Mouse (Mus musculus): ENCODE data around the gene Plcg2.

The Plcg2 gene

DNA sequence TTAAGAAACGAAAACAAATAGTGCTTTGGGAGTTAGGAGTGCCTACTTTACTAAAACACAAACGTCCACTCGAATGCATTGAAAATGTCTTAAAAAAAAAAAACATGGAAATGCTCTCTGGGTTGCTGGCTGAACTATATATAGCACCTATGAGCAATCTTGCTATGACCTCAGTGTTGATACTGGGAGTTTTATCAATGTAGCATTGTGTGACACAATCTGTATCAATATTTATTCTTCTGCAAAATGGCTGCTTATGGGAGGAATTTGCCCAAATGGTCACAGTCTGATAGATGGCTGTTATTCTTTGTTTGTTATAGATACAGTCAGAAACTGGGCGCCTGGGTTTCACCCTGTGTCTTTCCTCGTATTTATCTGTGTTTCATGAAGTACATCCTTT is 147.4 kb downstream of the Plcg2 start:
- no peak for DNase-seq

DNA sequence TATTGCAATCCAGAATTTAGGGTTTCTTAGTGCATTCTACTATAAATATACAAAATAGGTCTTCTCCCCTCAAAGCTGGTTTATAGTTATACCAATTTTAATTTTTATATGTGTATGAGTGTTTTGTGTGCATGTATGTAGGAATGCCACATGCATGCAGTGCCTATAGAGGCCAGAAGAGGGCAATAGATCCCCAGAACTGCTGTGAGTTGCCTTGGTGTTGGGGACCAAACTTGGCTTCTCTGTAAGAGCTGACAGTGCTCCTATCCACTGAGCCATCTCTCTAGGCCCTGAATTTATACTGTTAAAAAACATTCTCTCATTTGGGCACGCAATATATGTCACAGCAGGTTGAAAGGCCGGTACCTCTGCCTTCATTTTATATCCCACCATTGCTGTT is 147.9 kb downstream of the Plcg2 start:
- DNase-seq = peak; percentile 74 to 75

DNA sequence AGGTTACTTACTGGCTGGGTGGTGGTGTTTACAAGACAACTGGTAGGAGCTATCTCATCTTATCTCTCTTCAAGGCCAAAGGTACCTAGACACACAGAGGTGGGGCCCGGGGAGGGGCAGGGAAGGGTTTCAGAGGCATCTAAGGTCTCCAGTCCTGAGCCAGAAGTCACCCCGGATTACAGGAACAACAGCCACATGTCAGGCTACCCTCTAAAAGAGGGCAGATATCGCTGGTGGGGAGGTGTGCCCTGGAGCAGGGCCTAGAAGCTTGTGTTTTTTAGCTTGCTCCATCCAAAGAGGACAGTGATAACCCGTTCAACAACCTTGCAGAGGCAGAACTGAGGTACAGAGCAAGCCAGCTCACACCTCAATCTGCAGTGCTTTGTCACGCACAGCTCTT is 148.3 kb downstream of the Plcg2 start:
- DNase-seq = no peak

DNA sequence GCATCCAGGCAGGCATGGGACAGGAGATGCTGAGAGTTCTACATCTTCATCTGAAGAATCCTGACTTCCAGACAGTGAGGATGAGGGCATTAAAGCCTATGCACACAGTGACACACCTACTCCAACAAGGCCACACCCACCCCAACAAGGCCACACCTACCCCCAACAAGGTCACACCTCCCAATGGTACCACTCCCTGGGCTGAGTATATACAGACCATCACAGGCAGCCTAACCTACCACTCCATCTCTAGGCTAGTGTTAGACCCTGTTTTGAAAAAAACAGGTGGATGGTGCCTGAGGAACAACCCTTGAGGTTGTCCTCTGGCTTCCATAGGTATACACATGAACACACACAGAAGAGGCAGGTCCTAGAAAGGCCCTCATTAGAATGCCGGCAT is 154.2 kb downstream of the Plcg2 start:
- no peak for DNase-seq

DNA sequence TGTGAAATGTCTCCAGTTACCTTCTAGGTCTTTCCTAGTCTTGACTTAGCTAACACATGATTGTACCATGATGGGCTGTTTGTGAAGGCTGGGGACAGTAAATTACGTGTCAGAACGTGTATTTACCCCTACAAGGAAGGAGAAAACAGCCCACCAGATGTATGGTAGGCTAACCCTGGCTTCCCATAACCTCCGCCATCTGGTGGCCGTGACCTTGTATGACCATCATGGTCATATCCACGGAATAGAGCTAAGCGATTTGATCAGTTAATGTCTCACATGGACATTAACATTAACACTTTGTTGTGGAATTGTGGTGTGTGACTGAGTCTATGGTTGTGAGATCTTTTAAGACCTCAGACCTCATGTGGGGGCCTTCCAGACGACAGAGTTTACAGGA is 160.9 kb downstream of the Plcg2 start:
- peak; percentile 10 to 13 for DNase-seq

DNA sequence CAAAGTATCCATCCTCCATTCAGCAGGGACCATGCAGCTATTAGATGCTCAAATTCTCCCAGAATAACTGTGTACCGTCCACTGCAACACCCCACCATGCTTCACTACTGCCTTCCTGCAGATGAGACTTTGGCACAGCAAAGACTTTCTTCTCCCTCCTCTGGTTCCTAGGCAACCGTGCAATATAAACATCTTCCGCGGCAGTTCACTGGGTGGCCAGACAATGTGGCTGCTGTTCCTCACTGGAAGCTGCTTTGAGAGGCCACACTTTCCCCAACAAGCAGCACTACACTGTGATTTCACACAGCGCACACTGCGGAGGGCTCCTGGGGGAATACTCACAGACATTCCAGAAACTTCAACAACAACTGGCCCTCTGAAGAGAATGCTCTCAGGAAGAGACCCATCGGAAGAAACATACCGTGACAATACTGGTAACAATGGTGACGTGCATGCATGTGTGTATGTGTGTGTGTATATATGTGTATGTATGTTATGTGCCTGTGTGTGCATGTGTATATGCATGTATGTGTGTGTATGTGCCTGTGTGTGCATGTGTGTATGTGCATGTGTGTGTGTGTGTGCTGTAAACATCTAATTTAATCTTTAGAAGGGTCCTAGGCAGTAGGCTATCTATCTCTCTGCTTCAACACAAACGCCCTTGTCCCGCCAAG is 162.4 kb downstream of the Plcg2 start:
- DNase-seq = peak; percentile 21 to 39

DNA sequence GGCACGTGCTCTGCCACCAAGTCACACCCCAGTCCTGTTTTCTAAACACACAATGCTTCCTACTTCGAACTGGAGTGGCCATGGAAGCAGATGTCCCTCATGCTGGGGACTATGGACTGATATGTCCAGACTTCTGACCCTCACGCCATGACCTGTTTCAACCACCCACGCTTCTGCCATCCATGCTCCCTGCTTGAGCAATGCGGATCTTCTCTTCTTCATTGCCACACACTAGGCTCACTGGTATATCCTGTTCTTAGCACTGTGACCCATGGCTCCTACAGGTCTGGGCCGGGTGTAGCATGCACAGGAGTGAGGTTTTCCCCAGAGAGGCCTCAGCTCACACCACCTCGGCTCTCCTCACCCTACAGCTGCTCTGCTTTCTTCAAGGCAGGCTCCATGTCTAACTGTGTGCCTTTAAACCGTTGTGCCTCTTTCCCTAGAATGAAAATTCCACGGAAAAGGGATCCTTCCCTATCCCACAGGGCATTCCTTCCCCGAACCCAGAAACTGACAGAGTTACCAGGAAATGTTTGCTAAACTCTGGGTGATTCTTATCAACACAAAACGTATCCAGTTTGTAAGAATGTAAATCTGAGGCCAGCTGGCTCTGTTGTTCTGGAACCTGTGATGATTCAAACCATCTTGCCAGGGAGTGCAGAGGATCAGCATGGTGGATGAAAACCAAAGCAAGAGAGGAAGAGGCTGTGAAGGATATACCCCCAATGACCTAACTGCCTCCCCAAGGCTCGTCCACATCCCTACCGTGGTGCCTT is 169.4 kb downstream of the Plcg2 start:
- no peak for DNase-seq

DNA sequence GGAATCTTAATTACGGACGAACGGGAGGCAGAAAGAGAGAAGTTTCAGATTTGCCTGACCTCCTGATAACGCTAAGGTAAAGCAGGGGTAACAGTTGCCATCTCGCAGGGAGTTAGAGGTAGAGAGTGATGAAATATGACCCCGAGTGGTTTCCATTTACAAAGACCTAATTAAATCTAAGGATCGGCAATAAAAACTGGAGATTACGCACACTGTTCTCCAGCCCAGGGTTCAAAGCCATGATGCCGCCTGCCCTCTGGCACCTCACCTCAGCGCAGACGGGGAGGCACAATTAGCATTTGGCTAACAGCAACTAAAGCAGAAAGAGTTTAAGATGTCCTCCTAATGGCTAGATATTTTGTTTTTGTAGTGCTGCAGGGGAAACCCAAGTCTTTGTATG is 172.4 kb downstream of the Plcg2 start:
- DNase-seq = peak; percentile 10 to 14

DNA sequence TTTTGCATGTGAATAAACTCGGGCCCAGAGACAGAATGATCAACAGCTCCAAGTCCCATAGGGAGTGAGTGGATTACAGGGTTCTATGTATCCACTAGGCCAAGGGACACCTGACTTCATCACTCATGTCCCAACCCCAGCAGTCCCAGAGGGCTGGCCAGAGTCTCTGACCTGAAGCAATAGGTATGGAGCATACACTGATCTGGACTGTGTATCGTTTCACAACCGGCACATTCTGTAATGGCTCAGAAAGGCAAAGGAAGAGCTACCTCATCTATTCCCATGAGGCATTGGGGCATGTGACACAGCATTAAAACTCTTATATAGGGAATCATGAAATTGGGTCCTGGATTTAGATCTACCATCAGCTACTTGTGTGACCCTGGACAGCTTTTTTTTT is 174.5 kb downstream of the Plcg2 start:
- DNase-seq = no peak

DNA sequence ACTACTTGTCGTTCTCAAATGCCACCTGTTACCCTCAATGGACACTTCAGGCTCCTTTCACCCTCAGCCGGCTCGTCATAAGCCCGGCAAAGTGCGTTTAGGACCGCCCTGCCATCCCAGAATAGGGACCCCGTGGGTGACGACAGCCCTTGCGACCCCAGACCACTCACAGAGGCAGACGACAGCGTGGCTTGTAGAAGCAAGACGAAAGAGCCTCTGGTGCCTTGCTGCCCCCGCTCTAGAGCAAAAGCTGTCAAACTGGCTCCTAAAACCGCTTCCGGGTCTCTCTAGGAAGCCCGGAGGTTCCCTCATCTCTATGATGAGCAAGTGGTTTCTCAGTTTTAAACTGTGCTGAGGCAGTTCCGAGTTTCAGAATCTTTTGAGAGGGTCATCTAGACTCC is 175.3 kb downstream of the Plcg2 start, which contains the start of gene Sdr42e1:
Gene Sdr42e1 (minus strand): TSS at position 260 of the 401 bp plus-strand sequence.
- peak; percentile 65 to 73 for DNase-seq

DNA sequence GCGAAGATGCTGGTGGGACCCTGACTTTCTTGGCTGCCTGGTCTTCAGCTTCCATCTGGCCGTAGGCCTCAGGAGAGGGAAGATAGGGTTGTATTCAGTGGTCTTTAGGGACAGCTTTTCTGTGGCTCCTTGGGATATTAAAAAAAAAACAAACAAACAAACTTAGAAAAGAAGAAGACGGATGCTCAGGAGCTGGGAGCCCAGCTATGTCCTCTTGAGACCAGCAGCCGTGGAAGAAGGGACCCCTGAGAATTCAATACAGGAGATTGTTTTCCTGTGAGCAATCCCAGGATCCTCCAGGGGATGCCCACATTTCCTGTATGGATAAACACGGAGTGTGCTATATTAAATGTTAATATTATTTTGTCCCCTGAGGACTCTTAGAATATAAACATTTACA is 177.1 kb downstream of the Plcg2 start:
- no peak for DNase-seq

DNA sequence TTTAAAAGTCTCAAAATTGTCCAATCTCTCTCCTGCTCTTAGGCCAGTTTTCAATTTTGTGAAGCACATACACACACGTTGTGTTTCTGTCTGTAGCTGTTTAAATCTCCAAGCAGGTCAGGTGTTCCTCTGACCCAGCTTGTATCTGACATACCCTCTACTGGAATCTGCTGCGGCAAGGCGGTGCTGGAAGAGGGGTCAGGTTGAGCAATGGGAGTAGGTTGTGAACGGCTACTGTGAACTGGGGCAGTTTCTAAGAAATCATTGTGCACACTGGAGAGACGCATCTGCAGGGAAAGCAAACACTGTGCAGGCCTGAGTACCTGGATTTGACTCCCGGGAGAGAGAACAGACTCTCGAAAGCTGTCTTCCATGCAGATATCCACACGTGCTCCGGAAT is 178.4 kb downstream of the Plcg2 start:
- DNase-seq = no peak

DNA sequence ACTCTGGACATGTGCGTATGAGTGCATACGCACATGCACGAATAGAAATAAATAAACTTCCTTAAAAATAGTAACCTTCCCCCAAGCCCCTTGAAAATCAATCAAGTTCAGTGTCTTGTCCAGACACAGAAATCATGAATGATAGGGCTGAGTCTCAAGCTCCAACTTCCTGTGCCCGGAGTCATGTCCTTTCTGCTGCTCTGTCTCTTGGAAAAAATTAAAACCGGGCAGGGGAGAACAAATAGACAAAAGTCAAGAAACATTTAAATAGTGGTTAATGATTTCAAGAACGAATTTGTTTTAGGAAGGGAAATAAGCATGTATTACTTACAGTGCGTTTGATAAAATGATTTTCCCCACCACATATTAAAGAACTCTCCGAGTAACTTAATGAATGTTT is 178.9 kb downstream of the Plcg2 start:
- no peak for DNase-seq

DNA sequence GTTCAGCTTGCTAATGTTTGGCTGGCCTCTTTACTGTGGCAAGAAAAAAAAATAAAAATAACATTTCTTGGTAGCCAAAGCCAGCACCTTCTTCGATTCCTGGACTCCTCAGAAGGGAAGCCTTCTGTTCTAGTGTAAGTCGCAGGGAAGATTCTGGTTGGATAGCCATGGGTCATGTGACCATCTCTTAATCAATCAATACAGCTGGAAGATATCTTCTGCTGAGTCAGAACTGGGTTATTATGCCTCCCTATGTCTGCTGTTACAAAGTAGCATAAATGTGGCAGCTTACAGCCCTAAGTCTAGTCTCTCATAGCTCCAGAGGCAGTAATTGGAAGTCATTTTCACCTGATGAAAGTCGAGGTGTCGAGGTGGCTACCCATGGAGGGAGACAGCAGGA is 180.6 kb downstream of the Plcg2 start:
- DNase-seq = no peak

DNA sequence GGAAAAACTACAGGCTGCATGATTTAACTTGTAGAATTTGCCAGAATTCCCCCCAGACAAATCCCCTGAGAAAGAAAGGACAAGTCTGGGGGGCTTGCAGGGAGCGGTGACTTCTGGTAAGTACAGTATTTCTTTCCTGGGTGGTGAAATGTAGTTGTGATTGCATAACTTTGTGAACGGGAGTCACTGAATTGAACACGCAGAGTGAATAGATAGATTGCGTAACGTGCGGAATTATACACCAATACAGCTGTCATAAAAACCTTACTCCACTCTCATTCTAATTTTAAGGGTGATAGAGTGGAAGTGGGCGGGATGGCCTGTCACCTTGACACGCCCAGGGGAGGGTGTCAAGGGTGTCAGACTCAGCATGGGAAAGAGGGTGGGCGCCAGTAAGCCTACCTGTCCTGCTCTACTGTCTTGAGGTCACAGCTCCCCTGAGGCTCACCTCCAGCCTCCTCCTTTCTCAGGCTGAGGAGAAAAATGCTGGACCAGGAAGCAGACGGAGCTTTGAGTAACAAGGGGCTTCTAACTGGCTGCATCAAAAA is 185.9 kb downstream of the Plcg2 start:
- DNase-seq = no peak

DNA sequence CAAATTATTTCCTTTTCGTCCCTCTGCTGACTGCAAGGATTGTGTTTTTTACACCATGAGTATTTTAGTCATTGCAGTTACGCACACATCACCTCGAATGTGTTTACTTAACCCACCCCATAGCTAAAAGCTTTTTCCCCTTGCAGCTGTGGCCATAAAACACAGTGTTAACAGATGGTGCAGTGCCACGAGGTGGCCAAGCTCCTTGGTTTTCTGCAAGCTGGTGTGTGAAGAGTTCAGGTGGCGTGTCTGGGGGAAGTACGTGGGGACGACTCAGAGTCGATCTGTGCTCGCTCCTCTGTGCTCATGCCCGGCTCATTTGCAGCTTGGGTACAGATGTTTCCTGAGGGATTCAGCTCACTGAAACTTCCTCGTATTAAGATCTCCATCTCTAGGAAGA is 186.4 kb downstream of the Plcg2 start:
- DNase-seq = no peak

Measured in kidney, postnatal 4 days (tissue).